Mouse (Mus musculus): Measurements from ENCODE around the gene Olfr742.

Olfr742 gene

GRCm38 (mm10) chr14:50503300-50503699 lies at the start of gene Olfr742:
Gene Olfr742, plus strand, starts transcription at chr14:50503600.
- no peak for DNase-seq (ENCODE audit: low spot score)

GRCm38 (mm10) chr14:50472438-50472837 lies 31.0 kb upstream of the Olfr742 start, which contains the start of gene Olfr741:
Gene Olfr741, plus strand, starts transcription at chr14:50472738.
- DNase-seq (ENCODE audit: low spot score), result no peak

DNA sequence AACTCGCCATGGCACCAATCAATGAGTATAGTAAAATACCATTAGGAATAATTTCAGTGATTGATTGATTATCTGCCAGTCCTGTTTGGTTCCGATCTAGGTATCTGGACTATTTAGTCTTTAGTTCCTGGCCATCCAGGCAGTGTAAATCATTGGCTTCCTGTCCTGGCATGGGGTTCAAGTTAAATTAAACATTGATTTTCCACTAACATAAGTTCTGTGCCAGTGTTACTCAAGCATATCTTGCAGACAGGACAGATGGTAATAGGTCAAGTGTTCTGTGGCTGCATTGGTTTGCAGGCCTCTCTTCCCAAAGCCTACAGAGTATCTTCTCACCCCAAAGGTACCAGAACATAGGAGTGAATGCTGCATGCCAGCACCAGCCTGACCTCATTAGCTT lies 25.0 kb upstream of the Olfr742 start:
- DNase-seq (ENCODE audit: low spot score), result no peak

DNA sequence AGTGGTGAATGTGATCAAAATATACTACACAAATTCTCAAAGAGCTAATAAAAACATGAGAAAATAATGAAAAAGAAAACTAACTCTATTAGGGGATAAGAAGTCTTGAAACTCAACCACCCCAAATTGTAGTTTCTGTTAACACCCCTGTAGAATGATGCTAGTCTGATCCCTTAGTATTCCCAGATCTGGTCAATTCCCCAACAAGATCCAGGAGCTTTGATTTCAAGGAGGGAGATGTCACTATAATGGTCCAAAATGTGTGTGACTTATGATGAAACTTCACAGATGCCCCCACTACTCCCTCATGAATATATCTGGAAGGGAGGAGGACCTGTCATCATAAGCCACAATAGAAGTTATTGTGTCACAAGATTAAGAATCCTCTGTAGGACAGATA lies 18.1 kb downstream of the Olfr742 start, which contains the start of gene Olfr743:
Olfr743 (plus strand) TSS at position 301 of the 400 bp plus-strand sequence.
- no peak for DNase-seq (ENCODE audit: low spot score)

DNA sequence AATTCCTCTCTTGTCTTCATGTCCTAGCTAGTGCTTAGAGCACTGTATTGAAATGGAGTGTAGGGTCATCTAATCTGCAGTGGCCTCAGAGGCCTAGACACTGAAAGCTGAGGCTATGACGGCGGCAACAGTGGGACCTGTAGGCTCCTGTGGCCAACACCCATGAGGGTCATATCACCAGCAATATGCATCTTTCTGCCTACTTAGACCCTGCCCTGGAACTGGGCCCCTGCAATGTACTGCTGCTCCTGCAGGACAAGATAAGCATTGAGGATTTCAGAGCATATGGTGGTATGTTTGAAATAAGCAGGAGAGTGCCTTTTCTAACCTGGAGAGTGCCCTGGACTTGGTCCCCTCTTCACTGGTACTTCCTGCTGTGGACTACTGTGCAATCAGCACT lies 49.3 kb downstream of the Olfr742 start:
- no peak for DNase-seq (ENCODE audit: low spot score)

Data from testis, postnatal 10 days (tissue).